Mouse (Mus musculus): ENCODE results near the gene B3gnt3. TPM values are rescaled to one million over a fixed set of nuclear protein-coding genes. Genes with fewer than 3 reads are reported as not detected.
"Not testable (repeated sequence)": the region's sequence is repeated elsewhere in the genome, so short reads cannot be mapped to it uniquely, and the experiment has no call there.

Gene B3gnt3
- 0.64 and 0.67 TPM in 2 replicates for polyA plus RNA-seq (2016; fragmentation: Nextera tagmentation; extraction: Ambion mirVana)

GRCm38 (mm10) chr8:71701414-71702086 is at the start of gene B3gnt3:
B3gnt3 (minus strand) TSS chr8:71701789.
- Histone ChIP-seq H3K9me3 (no peaks in the 10 kb centered on the region), H3K4me3 (peak within 1 kb of the TSS; percentile 7; the same call in 1 of the 2 replicates), H3K27ac (no peak within 1 kb of the TSS), H3K4me2 (replicated peaks) (peak within 1 kb of the TSS; percentile 12; the same call in 1 of the 2 replicates), H3K36me3 (no peaks in the 10 kb centered on the region), H3K4me1 (peaks cover 9% of the 10 kb centered on the region; the same call in 1 of the 2 replicates), H3K27me3 (peaks cover 78% of the 10 kb centered on the region), H3K9ac (no peak within 1 kb of the TSS; the same call in 1 of the 2 replicates)
- 17% methylated on average over 32 of the region's 34 CpGs for WGBS
- ATAC-seq (ENCODE audit: insufficient number of reproducible peaks, insufficient read depth, low FRiP score, low TSS enrichment) = no peak

GRCm38 (mm10) chr8:71749321-71750075 is 47.9 kb upstream of the B3gnt3 start:
- not testable (repeated sequence) for H3K27me3 ChIP-seq; H3K4me2 ChIP-seq (replicated peaks); H3K9me3 ChIP-seq; H3K9ac ChIP-seq; H3K27ac ChIP-seq; H3K4me3 ChIP-seq; ATAC-seq (ENCODE audit: insufficient number of reproducible peaks, insufficient read depth, low FRiP score, low TSS enrichment); H3K36me3 ChIP-seq; H3K4me1 ChIP-seq
- 84% methylated on average over 6 of the region's 6 CpGs for WGBS

DNA sequence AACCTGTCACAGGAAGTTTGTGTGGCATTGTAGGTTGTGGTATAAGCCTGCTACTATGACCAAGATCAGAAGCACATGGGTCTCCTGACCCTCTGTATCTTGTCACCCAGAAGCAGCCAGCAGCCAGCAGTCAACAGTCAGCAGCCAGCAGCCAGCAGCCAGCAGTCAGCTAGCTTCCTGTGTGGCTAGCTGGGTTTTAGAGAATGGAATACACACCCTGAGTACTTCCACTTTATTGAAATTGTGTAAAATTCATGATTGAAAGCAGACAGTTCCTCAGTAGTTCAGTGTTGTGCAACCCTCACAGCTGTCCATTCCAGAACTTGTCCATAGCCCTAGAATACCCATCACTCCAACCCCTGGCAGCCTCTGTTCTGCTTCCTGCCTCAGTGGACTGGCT is 45.5 kb upstream of the B3gnt3 start:
- H3K4me1 ChIP-seq; H3K36me3 ChIP-seq; ATAC-seq (ENCODE audit: insufficient number of reproducible peaks, insufficient read depth, low FRiP score, low TSS enrichment); H3K4me2 ChIP-seq (replicated peaks); H3K4me3 ChIP-seq; H3K27me3 ChIP-seq; H3K27ac ChIP-seq; H3K9me3 ChIP-seq; H3K9ac ChIP-seq: not testable (repeated sequence)

DNA sequence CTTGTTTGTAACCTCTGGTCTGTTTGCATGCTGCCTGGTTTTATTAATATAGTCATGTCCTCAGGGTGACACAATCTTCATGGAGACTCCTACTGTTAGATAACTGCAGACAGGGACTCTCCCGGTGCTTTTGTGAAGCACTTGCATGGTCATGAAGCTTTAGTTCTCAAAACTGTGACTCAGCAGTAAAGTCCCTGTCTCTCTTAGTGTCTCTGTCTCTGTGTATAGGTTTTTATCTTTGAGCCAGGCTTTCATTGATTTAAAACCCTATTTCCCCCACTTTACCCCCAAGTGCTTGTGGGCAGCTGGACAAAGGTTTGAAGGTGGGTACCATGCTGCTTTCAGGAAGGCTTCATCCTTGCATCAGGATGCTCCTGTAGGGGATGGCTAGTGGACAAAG is 43.7 kb upstream of the B3gnt3 start:
- Histone ChIP-seq H3K36me3 (no peaks in the 10 kb centered on the region), H3K9me3 (no peaks in the 10 kb centered on the region), H3K9ac (no peak overlapping the region), H3K4me1 (peaks cover 5% of the 10 kb centered on the region; the same call in 1 of the 2 replicates), H3K27ac (no peak overlapping the region), H3K4me3 (no peak overlapping the region), H3K27me3 (0 out of 2 replicates have a peak, but pooled peaks cover 3% of the 10 kb centered on the region), H3K4me2 (replicated peaks) (no peak overlapping the region)
- 79% methylated on average over 1 of the region's 1 CpGs for whole genome bisulfite sequencing
- no peak for ATAC-seq (ENCODE audit: insufficient number of reproducible peaks, insufficient read depth, low FRiP score, low TSS enrichment)

DNA sequence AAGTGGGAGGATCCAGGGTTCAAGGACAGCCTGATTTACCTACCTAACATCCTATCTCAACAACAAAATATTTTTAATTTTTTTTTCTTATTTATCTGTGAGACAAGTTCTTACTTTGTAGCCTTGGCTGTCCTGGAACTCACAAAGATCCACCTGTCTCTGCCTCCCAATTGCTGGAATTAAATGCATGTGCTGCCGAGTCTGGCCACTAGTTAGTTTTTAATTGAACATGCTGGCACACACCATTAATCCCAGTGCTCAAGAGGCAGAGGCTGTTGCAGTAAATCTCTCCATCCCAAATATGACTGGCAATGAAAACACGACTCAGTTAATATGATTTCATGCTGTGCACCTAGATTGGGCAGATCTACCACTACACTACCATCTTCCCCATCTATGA is 41.2 kb upstream of the B3gnt3 start:
- Histone ChIP-seq H3K4me2 (replicated peaks) (no peak overlapping the region), H3K27ac (no peak overlapping the region), H3K36me3 (no peaks in the 10 kb centered on the region), H3K9me3 (no peaks in the 10 kb centered on the region), H3K9ac (no peak overlapping the region), H3K4me3 (no peak overlapping the region), H3K27me3 (0 out of 2 replicates have a peak, but pooled peaks cover 3% of the 10 kb centered on the region), H3K4me1 (peaks cover 5% of the 10 kb centered on the region; the same call in 1 of the 2 replicates)
- no peak for ATAC-seq (ENCODE audit: insufficient number of reproducible peaks, insufficient read depth, low FRiP score, low TSS enrichment)
- 62% methylated on average over 2 of the region's 2 CpGs for WGBS

- H3K9ac ChIP-seq = no peak overlapping the region
- peak overlapping the region; percentile 39 for H3K4me2 ChIP-seq (replicated peaks)
- 3% methylated on average over 19 of the region's 19 CpGs for WGBS
- no peaks in the 10 kb centered on the region for H3K36me3 ChIP-seq
- no peaks in the 10 kb centered on the region for H3K9me3 ChIP-seq
- no peak overlapping the region for H3K4me3 ChIP-seq
- 0 out of 2 replicates have a peak, but pooled peaks cover 3% of the 10 kb centered on the region for H3K27me3 ChIP-seq
- H3K4me1 ChIP-seq = peaks cover 5% of the 10 kb centered on the region; the same call in 1 of the 2 replicates
- H3K27ac ChIP-seq = no peak overlapping the region
- peak; percentile 42; the same call in 1 of the 2 replicates for ATAC-seq (ENCODE audit: insufficient number of reproducible peaks, insufficient read depth, low FRiP score, low TSS enrichment)
Measured at GRCm38 (mm10) chr8:71741687-71742114, 40.1 kb upstream of the B3gnt3 start.

DNA sequence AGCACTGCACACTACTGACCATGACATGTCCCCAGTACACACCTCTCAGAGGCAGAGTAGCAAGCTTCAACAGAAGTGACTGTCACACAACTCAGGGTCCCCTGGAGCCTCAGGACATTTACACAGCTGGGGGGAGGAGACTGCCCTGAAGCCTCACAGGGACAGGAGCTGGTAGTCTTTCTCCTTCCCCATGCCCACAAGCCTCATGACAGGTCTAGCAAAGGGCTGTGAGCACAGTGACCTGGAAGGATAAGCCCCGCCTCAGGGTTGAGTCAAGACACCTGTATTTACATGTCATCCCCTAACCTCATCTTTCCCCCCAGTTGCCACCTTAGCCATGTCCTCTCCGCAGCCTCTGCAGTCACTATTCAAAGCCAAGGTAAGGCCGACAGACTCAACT is 39.6 kb upstream of the B3gnt3 start:
- Histone ChIP-seq H3K4me1 (peaks cover 5% of the 10 kb centered on the region; the same call in 1 of the 2 replicates), H3K36me3 (no peaks in the 10 kb centered on the region), H3K4me3 (no peak overlapping the region), H3K4me2 (replicated peaks) (peak overlapping the region; percentile 39; the same call in 1 of the 2 replicates), H3K9ac (no peak overlapping the region), H3K9me3 (no peaks in the 10 kb centered on the region), H3K27me3 (0 out of 2 replicates have a peak, but pooled peaks cover 3% of the 10 kb centered on the region), H3K27ac (no peak overlapping the region)
- 35% methylated on average over 3 of the region's 3 CpGs for WGBS
- 0 out of 2 replicates have a peak, but pooled peaks have one; percentile 30 for ATAC-seq (ENCODE audit: insufficient number of reproducible peaks, insufficient read depth, low FRiP score, low TSS enrichment)

- not testable (repeated sequence) for ATAC-seq (ENCODE audit: insufficient number of reproducible peaks, insufficient read depth, low FRiP score, low TSS enrichment); H3K36me3 ChIP-seq; H3K27me3 ChIP-seq; H3K27ac ChIP-seq; H3K4me3 ChIP-seq; H3K9me3 ChIP-seq; H3K9ac ChIP-seq; H3K4me2 ChIP-seq (replicated peaks); H3K4me1 ChIP-seq
Measured at GRCm38 (mm10) chr8:71738316-71738715, 36.7 kb upstream of the B3gnt3 start.

GRCm38 (mm10) chr8:71731652-71732230 is 30.2 kb upstream of the B3gnt3 start:
- WGBS = 57% methylated on average over 3 of the region's 3 CpGs
- ATAC-seq (ENCODE audit: insufficient number of reproducible peaks, insufficient read depth, low FRiP score, low TSS enrichment) = no peak
- Histone ChIP-seq H3K27me3 (peaks cover 13% of the 10 kb centered on the region), H3K27ac (no peak overlapping the region), H3K4me1 (peaks cover 7% of the 10 kb centered on the region; the same call in 1 of the 2 replicates), H3K9ac (no peak overlapping the region), H3K9me3 (no peaks in the 10 kb centered on the region), H3K4me2 (replicated peaks) (no peak overlapping the region), H3K36me3 (no peaks in the 10 kb centered on the region), H3K4me3 (no peak overlapping the region)

- peak overlapping the region; percentile 38; the same call in 1 of the 2 replicates for H3K9ac ChIP-seq
- no peaks in the 10 kb centered on the region for H3K9me3 ChIP-seq
- no peak for ATAC-seq (ENCODE audit: insufficient number of reproducible peaks, insufficient read depth, low FRiP score, low TSS enrichment)
- H3K4me2 ChIP-seq (replicated peaks) = peak overlapping the region; percentile 57
- H3K4me3 ChIP-seq = peak overlapping the region; percentile 24
- H3K27me3 ChIP-seq = peaks cover 31% of the 10 kb centered on the region
- no peaks in the 10 kb centered on the region for H3K36me3 ChIP-seq
- H3K27ac ChIP-seq = no peak overlapping the region
- 6% methylated on average over 14 of the region's 16 CpGs for WGBS
- H3K4me1 ChIP-seq = peaks cover 12% of the 10 kb centered on the region
Measured at GRCm38 (mm10) chr8:71728826-71729620, 27.4 kb upstream of the B3gnt3 start.

- ATAC-seq (ENCODE audit: insufficient number of reproducible peaks, insufficient read depth, low FRiP score, low TSS enrichment) = peak; percentile 3; the same call in 1 of the 2 replicates
- Histone ChIP-seq H3K4me1 (peaks cover 12% of the 10 kb centered on the region), H3K4me3 (peak overlapping the region; percentile 24), H3K36me3 (no peaks in the 10 kb centered on the region), H3K27ac (no peak overlapping the region), H3K9me3 (no peaks in the 10 kb centered on the region), H3K27me3 (peaks cover 33% of the 10 kb centered on the region), H3K4me2 (replicated peaks) (peak overlapping the region; percentile 57), H3K9ac (peak overlapping the region; percentile 38; the same call in 1 of the 2 replicates)
- WGBS = 6% methylated on average over 19 of the region's 21 CpGs
Measured at GRCm38 (mm10) chr8:71728240-71728785, 26.7 kb upstream of the B3gnt3 start.

Data from embryonic facial prominence, embryonic 12.5 days (tissue).